Mouse (Mus musculus) olfactory bulb, adult 2 months (tissue): ENCODE measurements around the gene Rap1a.

Experiments
- CTCF ChIP-seq: fragments of 200-500 bp; IDR thresholded peaks from 2 replicates; pipeline ENCODE4 v1.5.1; 2012; ENCODE audit warnings: low read depth, mild to moderate bottlenecking, low read length, moderate library complexity; ENCODE audit not compliant: insufficient read depth
- POLR2A ChIP-seq: fragments of 200-500 bp; IDR thresholded peaks from 2 replicates; pipeline ENCODE4 v1.6.1; 2012; ENCODE audit warnings: mild to moderate bottlenecking, low read depth, low read length, moderate library complexity; ENCODE audit not compliant: insufficient read depth

GRCm38 (mm10) chr3:105693327-105694080 lies 107.6 kb downstream of the Rap1a start:
- TF ChIP-seq CTCF: no peak
- TF ChIP-seq POLR2A: no peak
